Mouse (Mus musculus): Measurements from ENCODE around the gene Gm28051. TPM values are rescaled to one million over a fixed set of nuclear protein-coding genes. Genes with fewer than 3 reads are reported as not detected.
A peak's percentile ranks its signal among the peaks of the same experiment; 100 is the strongest.

The Gm28051 gene
- polyA plus RNA-seq, 1 experiment, result 0.13 TPM

DNA sequence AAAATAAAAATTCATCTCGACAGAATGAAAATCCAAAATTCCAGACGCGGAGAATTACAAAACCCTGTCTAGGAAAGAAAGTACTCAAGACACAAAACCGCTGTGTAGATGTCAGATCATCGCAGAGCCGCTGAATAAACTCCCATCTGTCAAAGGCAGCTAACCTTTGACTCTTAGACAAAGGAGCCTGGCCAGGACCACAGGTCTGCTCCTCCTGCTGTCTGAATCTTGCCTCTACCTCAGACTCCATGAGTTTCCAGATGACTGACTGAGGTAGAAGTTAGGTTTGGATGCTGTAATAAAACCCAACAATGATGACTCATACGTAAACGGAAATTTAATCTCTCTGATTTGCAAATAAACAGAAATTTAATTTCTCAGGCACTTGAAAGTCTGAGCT lies 34.6 kb downstream of the Gm28051 start:
- TF ChIP-seq FOSL1 (IDR thresholded peaks at IDR 0.05; ENCODE audit: insufficient read depth, low read length, poor library complexity, severe bottlenecking), result no peak
- no peak for TF ChIP-seq MAX (IDR thresholded peaks at IDR 0.05)
- TF ChIP-seq MYOG (IDR thresholded peaks at IDR 0.05; ENCODE audit: control insufficient read depth, extremely low read depth, insufficient read length), result no peak
- no peak for TF ChIP-seq MYOD1 (IDR thresholded peaks at IDR 0.05; ENCODE audit: control insufficient read depth, insufficient read length, low read depth)
- no peak for TF ChIP-seq CEBPB (IDR thresholded peaks at IDR 0.05; ENCODE audit: low read depth)
- no peak for TF ChIP-seq CTCF (IDR thresholded peaks at IDR 0.05; ENCODE audit: control insufficient read depth, insufficient read depth, insufficient read length)
- TF ChIP-seq USF1 (IDR thresholded peaks at IDR 0.05; ENCODE audit: low read depth), result no peak
- no peaks in the 10 kb centered on the region for H3K79me2 ChIP-seq (ENCODE audit: control insufficient read depth, insufficient read depth)
- H3K4me3 ChIP-seq (ENCODE audit: insufficient read depth, poor library complexity, severe bottlenecking), result no peak overlapping the region
- no peak overlapping the region for H3ac ChIP-seq (ENCODE audit: control insufficient read depth, insufficient read length, low read depth)
- no peaks in the 10 kb centered on the region for H3K36me3 ChIP-seq (ENCODE audit: control insufficient read depth, insufficient read depth)
- H3K27me3 ChIP-seq (ENCODE audit: control insufficient read depth, insufficient read depth, insufficient read length), result no peaks in the 10 kb centered on the region
- H3K79me3 ChIP-seq (ENCODE audit: low read depth), result no peaks in the 10 kb centered on the region

DNA sequence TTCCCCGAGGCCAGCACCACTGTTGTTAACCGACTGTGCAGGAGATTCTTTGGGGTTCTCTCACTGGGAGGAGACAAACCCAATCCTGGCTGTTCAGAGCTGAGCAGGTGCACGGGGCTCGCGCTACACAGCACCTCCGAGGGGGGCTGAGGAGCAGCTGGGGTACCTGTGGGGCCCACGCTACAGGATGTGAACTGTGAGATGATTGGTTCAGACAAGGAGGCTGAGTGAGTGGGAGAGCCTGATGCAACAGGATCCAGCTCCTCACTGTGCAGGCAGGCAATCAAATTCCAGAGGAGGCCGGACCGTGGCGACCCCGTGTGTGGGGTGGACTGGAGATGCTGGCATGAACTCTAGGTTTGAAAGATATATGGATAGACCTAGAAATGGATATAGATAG lies 35.1 kb downstream of the Gm28051 start:
- Histone ChIP-seq H3ac (ENCODE audit: control insufficient read depth, insufficient read length, low read depth) (no peak overlapping the region), H3K27me3 (ENCODE audit: control insufficient read depth, insufficient read depth, insufficient read length) (no peaks in the 10 kb centered on the region), H3K79me3 (ENCODE audit: low read depth) (no peaks in the 10 kb centered on the region), H3K79me2 (ENCODE audit: control insufficient read depth, insufficient read depth) (no peaks in the 10 kb centered on the region), H3K36me3 (ENCODE audit: control insufficient read depth, insufficient read depth) (no peaks in the 10 kb centered on the region), H3K4me3 (ENCODE audit: insufficient read depth, poor library complexity, severe bottlenecking) (no peak overlapping the region)
- TF ChIP-seq CEBPB (IDR thresholded peaks at IDR 0.05; ENCODE audit: low read depth), result no peak
- no peak for TF ChIP-seq USF1 (IDR thresholded peaks at IDR 0.05; ENCODE audit: low read depth)
- no peak for TF ChIP-seq MAX (IDR thresholded peaks at IDR 0.05)
- no peak for TF ChIP-seq MYOD1 (IDR thresholded peaks at IDR 0.05; ENCODE audit: control insufficient read depth, insufficient read length, low read depth)
- no peak for TF ChIP-seq MYOG (IDR thresholded peaks at IDR 0.05; ENCODE audit: control insufficient read depth, extremely low read depth, insufficient read length)
- no peak for TF ChIP-seq CTCF (IDR thresholded peaks at IDR 0.05; ENCODE audit: control insufficient read depth, insufficient read depth, insufficient read length)
- no peak for TF ChIP-seq FOSL1 (IDR thresholded peaks at IDR 0.05; ENCODE audit: insufficient read depth, low read length, poor library complexity, severe bottlenecking)

DNA sequence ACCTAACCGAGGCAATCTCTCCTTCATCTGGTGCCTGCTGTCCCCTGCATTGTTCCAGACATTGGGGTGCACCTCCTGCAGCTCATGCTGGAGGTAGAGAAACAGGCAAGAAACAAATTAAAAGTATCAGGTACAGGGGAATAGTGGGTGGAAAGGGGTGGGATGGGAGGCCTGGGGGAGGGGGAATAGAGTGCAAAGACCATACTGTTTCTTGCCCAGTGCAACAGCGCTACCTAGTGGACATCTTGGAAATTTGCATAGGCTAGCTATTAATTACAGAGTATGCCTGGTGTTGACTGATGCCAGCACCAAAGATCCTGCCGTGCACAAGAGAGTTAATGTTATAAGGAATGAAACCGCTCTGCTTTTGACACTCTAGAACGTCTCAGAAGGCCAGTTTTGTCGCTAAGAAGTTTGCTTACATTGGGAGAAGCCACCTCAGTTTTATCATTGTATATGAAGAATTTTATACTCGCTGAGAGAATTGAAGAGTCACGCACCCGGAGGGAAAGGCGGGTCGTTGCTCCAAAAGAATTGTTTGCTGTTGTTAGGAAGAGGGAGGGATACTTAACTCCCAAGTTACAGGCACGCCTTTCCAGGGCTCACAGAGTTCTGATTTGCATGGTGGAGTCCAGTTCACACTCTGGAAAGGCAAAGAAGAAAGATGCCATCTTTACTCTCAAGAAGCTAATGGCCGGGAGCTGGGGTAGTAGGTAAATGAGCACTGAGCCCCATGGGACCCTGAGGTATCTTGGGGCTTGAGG lies 37.8 kb downstream of the Gm28051 start:
- Histone ChIP-seq H3K79me2 (ENCODE audit: control insufficient read depth, insufficient read depth) (no peaks in the 10 kb centered on the region), H3K36me3 (ENCODE audit: control insufficient read depth, insufficient read depth) (no peaks in the 10 kb centered on the region), H3K79me3 (ENCODE audit: low read depth) (no peaks in the 10 kb centered on the region), H3ac (ENCODE audit: control insufficient read depth, insufficient read length, low read depth) (no peak overlapping the region), H3K4me3 (ENCODE audit: insufficient read depth, poor library complexity, severe bottlenecking) (no peak overlapping the region), H3K27me3 (ENCODE audit: control insufficient read depth, insufficient read depth, insufficient read length) (no peaks in the 10 kb centered on the region)
- TF ChIP-seq CTCF (IDR thresholded peaks at IDR 0.05; ENCODE audit: control insufficient read depth, insufficient read depth, insufficient read length) (peak; percentile 30), MAX (IDR thresholded peaks at IDR 0.05) (no peak)

DNA sequence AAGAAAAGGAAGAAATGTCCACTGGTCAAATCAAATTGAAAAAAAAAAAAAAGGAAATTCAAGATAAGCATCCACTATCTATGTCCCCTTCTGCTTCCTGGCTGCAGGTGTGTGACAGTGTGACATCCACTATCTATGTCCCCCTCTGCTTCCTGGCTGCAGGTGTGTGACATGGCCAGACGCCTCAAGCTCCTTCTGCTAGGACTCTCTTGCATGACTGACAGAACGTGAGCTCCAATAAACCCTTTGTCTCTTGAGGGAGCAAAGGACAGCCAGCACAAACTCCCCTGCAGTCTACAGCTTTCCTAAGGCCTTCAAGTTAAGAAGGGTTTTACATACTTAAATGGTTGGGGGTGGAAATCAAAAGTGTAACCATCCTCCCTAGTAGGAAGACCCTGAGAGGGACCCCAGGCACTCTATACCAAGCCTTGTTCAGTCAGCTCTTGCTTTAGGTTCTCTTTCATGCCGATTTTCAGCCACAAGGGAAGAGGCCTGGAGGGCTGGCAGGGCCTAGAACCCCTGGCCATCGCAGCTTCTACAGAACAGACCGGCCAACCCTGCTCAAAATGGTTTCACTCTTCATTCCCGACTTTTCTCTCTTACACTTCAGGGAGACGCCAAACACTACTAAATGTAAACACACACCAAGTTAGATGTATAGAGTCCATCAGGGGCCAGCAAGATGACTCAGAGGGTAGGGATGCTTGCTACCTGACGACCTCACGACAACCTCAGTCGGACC lies 42.7 kb downstream of the Gm28051 start:
- TF ChIP-seq CEBPB (IDR thresholded peaks at IDR 0.05; ENCODE audit: low read depth) (no peak), MAX (IDR thresholded peaks at IDR 0.05) (no peak), MYOG (IDR thresholded peaks at IDR 0.05; ENCODE audit: control insufficient read depth, extremely low read depth, insufficient read length) (no peak), CTCF (IDR thresholded peaks at IDR 0.05; ENCODE audit: control insufficient read depth, insufficient read depth, insufficient read length) (no peak)
- H3K36me3 ChIP-seq (ENCODE audit: control insufficient read depth, insufficient read depth), result no peaks in the 10 kb centered on the region
- H3K4me3 ChIP-seq (ENCODE audit: insufficient read depth, poor library complexity, severe bottlenecking), result no peak overlapping the region
- no peaks in the 10 kb centered on the region for H3K27me3 ChIP-seq (ENCODE audit: control insufficient read depth, insufficient read depth, insufficient read length)
- H3K79me2 ChIP-seq (ENCODE audit: control insufficient read depth, insufficient read depth), result no peaks in the 10 kb centered on the region
- no peak overlapping the region for H3ac ChIP-seq (ENCODE audit: control insufficient read depth, insufficient read length, low read depth)
- no peaks in the 10 kb centered on the region for H3K79me3 ChIP-seq (ENCODE audit: low read depth)

DNA sequence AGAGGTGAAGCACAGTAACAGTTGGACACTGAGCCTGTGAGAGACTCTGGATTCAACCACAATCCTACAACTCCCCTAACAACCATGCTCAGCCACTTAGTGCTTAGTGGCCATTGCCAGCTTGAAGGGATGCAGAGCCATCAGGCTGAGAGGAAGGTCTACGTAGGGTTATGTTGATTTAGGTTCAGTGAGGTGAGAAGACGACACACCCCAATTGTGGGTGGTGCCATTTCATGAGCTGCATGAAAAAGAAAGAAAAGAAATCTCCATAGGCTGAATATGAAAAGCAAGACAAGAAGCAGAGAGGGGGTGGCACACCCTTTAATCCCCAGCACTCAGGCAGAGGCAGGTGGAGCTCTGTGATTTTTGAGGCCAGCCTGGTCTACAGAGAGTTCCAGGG lies 43.4 kb downstream of the Gm28051 start:
- TF ChIP-seq MAX (IDR thresholded peaks at IDR 0.05) (no peak), CEBPB (IDR thresholded peaks at IDR 0.05; ENCODE audit: low read depth) (no peak), FOSL1 (IDR thresholded peaks at IDR 0.05; ENCODE audit: insufficient read depth, low read length, poor library complexity, severe bottlenecking) (no peak), CTCF (IDR thresholded peaks at IDR 0.05; ENCODE audit: control insufficient read depth, insufficient read depth, insufficient read length) (no peak), MYOG (IDR thresholded peaks at IDR 0.05; ENCODE audit: control insufficient read depth, extremely low read depth, insufficient read length) (no peak), MYOD1 (IDR thresholded peaks at IDR 0.05; ENCODE audit: control insufficient read depth, insufficient read length, low read depth) (no peak), USF1 (IDR thresholded peaks at IDR 0.05; ENCODE audit: low read depth) (no peak)
- Histone ChIP-seq H3K79me3 (ENCODE audit: low read depth) (no peaks in the 10 kb centered on the region), H3K36me3 (ENCODE audit: control insufficient read depth, insufficient read depth) (no peaks in the 10 kb centered on the region), H3K79me2 (ENCODE audit: control insufficient read depth, insufficient read depth) (no peaks in the 10 kb centered on the region), H3K27me3 (ENCODE audit: control insufficient read depth, insufficient read depth, insufficient read length) (no peaks in the 10 kb centered on the region), H3ac (ENCODE audit: control insufficient read depth, insufficient read length, low read depth) (no peak overlapping the region), H3K4me3 (ENCODE audit: insufficient read depth, poor library complexity, severe bottlenecking) (no peak overlapping the region)

Data from C2C12 (cell line).